Mouse (Mus musculus): ENCODE measurements around the gene Usp46. TPM values are rescaled to one million over a fixed set of nuclear protein-coding genes. Genes with fewer than 3 reads are reported as not detected.

Gene Usp46
- total and polyA plus RNA-seq, 2 experiments, result 3.0 to 5.4 TPM

GRCm38 (mm10) chr5:74067346-74067745 lies 885 bp downstream of the Usp46 start:
- Histone ChIP-seq H3K79me2 (ENCODE audit: control insufficient read depth, insufficient read depth, low read length) (peaks cover 11% of the 10 kb centered on the region; the same call in 1 of the 2 replicates), H3K27me3 (ENCODE audit: control insufficient read depth, insufficient read depth, low read length) (no peaks in the 10 kb centered on the region), H3K36me3 (ENCODE audit: control insufficient read depth, insufficient read depth, low read length) (no peaks in the 10 kb centered on the region), H3K9ac (ENCODE audit: low read depth, low read length) (no peak overlapping the region), H3K4me1 (ENCODE audit: control insufficient read depth, insufficient read depth, low read length) (peaks cover 18% of the 10 kb centered on the region), H3K4me3 (ENCODE audit: insufficient read depth, low read depth, low read length) (peak overlapping the region; percentile 82), H3K27ac (replicated peaks; ENCODE audit: insufficient read depth, low read depth, low read length) (no peak overlapping the region)
- no peak for DNase-seq (ENCODE audit: extremely low read depth, low read depth, low spot score)
- WGBS, result 37% methylated on average over 4 of the region's 4 CpGs
- no peak for TF ChIP-seq POLR2A (IDR thresholded peaks at IDR 0.05; ENCODE audit: extremely low read depth, insufficient read depth, low read length)
- TF ChIP-seq CTCF (IDR thresholded peaks at IDR 0.05; ENCODE audit: low read depth, low read length), result no peak

- H3K9ac ChIP-seq (ENCODE audit: low read depth, low read length), result no peak overlapping the region
- no peaks in the 10 kb centered on the region for H3K27me3 ChIP-seq (ENCODE audit: control insufficient read depth, insufficient read depth, low read length)
- H3K27ac ChIP-seq (replicated peaks; ENCODE audit: insufficient read depth, low read depth, low read length), result peak overlapping the region; percentile 18
- H3K4me3 ChIP-seq (ENCODE audit: insufficient read depth, low read depth, low read length), result 0 out of 2 replicates have a peak overlapping the region, but pooled peaks have one; percentile 23
- H3K4me1 ChIP-seq (ENCODE audit: control insufficient read depth, insufficient read depth, low read length), result peaks cover 20% of the 10 kb centered on the region
- H3K36me3 ChIP-seq (ENCODE audit: control insufficient read depth, insufficient read depth, low read length), result no peaks in the 10 kb centered on the region
- peaks cover 17% of the 10 kb centered on the region; the same call in 1 of the 2 replicates for H3K79me2 ChIP-seq (ENCODE audit: control insufficient read depth, insufficient read depth, low read length)
- 23% methylated on average over 12 of the region's 12 CpGs for WGBS
- peak; percentile 85 for DNase-seq (ENCODE audit: extremely low read depth, low read depth, low spot score)
- TF ChIP-seq CTCF (IDR thresholded peaks at IDR 0.05; ENCODE audit: low read depth, low read length) (no peak), POLR2A (IDR thresholded peaks at IDR 0.05; ENCODE audit: extremely low read depth, insufficient read depth, low read length) (no peak)
Measured at GRCm38 (mm10) chr5:74066416-74067115, 1.7 kb downstream of the Usp46 start.

GRCm38 (mm10) chr5:74065565-74066275 lies 2.5 kb downstream of the Usp46 start:
- Histone ChIP-seq H3K27me3 (ENCODE audit: control insufficient read depth, insufficient read depth, low read length) (no peaks in the 10 kb centered on the region), H3K79me2 (ENCODE audit: control insufficient read depth, insufficient read depth, low read length) (peaks cover 24% of the 10 kb centered on the region; the same call in 1 of the 2 replicates), H3K36me3 (ENCODE audit: control insufficient read depth, insufficient read depth, low read length) (no peaks in the 10 kb centered on the region), H3K4me1 (ENCODE audit: control insufficient read depth, insufficient read depth, low read length) (peaks cover 20% of the 10 kb centered on the region), H3K4me3 (ENCODE audit: insufficient read depth, low read depth, low read length) (no peak overlapping the region), H3K27ac (replicated peaks; ENCODE audit: insufficient read depth, low read depth, low read length) (no peak overlapping the region), H3K9ac (ENCODE audit: low read depth, low read length) (no peak overlapping the region)
- WGBS, result 39% methylated on average over 11 of the region's 11 CpGs
- no peak for DNase-seq (ENCODE audit: extremely low read depth, low read depth, low spot score)
- TF ChIP-seq CTCF (IDR thresholded peaks at IDR 0.05; ENCODE audit: low read depth, low read length), result no peak
- TF ChIP-seq POLR2A (IDR thresholded peaks at IDR 0.05; ENCODE audit: extremely low read depth, insufficient read depth, low read length), result no peak

- WGBS, result 54% methylated on average over 7 of the region's 7 CpGs
- TF ChIP-seq CTCF (IDR thresholded peaks at IDR 0.05; ENCODE audit: low read depth, low read length) (no peak), POLR2A (IDR thresholded peaks at IDR 0.05; ENCODE audit: extremely low read depth, insufficient read depth, low read length) (no peak)
- Histone ChIP-seq H3K9ac (ENCODE audit: low read depth, low read length) (no peak overlapping the region), H3K27me3 (ENCODE audit: control insufficient read depth, insufficient read depth, low read length) (no peaks in the 10 kb centered on the region), H3K27ac (replicated peaks; ENCODE audit: insufficient read depth, low read depth, low read length) (no peak overlapping the region), H3K36me3 (ENCODE audit: control insufficient read depth, insufficient read depth, low read length) (no peaks in the 10 kb centered on the region), H3K4me1 (ENCODE audit: control insufficient read depth, insufficient read depth, low read length) (peaks cover 20% of the 10 kb centered on the region), H3K79me2 (ENCODE audit: control insufficient read depth, insufficient read depth, low read length) (peaks cover 28% of the 10 kb centered on the region; the same call in 1 of the 2 replicates), H3K4me3 (ENCODE audit: insufficient read depth, low read depth, low read length) (no peak overlapping the region)
- no peak for DNase-seq (ENCODE audit: extremely low read depth, low read depth, low spot score)
Measured at GRCm38 (mm10) chr5:74064844-74065243, 3.4 kb downstream of the Usp46 start.

- H3K9ac ChIP-seq (ENCODE audit: low read depth, low read length), result no peak overlapping the region
- DNase-seq (ENCODE audit: extremely low read depth, low read depth, low spot score), result peak; percentile 40
- no peak overlapping the region for H3K4me3 ChIP-seq (ENCODE audit: insufficient read depth, low read depth, low read length)
- H3K36me3 ChIP-seq (ENCODE audit: control insufficient read depth, insufficient read depth, low read length), result no peaks in the 10 kb centered on the region
- H3K27ac ChIP-seq (replicated peaks; ENCODE audit: insufficient read depth, low read depth, low read length), result no peak overlapping the region
- TF ChIP-seq POLR2A (IDR thresholded peaks at IDR 0.05; ENCODE audit: extremely low read depth, insufficient read depth, low read length) (no peak), CTCF (IDR thresholded peaks at IDR 0.05; ENCODE audit: low read depth, low read length) (no peak)
- H3K4me1 ChIP-seq (ENCODE audit: control insufficient read depth, insufficient read depth, low read length), result peaks cover 19% of the 10 kb centered on the region
- peaks cover 40% of the 10 kb centered on the region; the same call in 1 of the 2 replicates for H3K79me2 ChIP-seq (ENCODE audit: control insufficient read depth, insufficient read depth, low read length)
- no peaks in the 10 kb centered on the region for H3K27me3 ChIP-seq (ENCODE audit: control insufficient read depth, insufficient read depth, low read length)
- 61% methylated on average over 5 of the region's 5 CpGs for WGBS
Measured at GRCm38 (mm10) chr5:74063226-74063747, 4.9 kb downstream of the Usp46 start.

Measured in liver, adult 2 months (tissue).